Mouse (Mus musculus): ENCODE data around the gene Maml1. TPM values are rescaled to one million over a fixed set of nuclear protein-coding genes. Genes with fewer than 3 reads are reported as not detected.
"Not testable (repeated sequence)": the region's sequence is repeated elsewhere in the genome, so short reads cannot be mapped to it uniquely, and the experiment has no call there.

Maml1 gene
- polyA plus RNA-seq, 1 experiment, result 12.6 TPM

- WGBS, result under 1% methylated on average over 64 of the region's 64 CpGs
- H3K27me3 ChIP-seq (ENCODE audit: control insufficient read depth, insufficient read depth, low read length), result no peaks in the 10 kb centered on the region
- H3K4me1 ChIP-seq (ENCODE audit: control insufficient read depth, insufficient read depth, insufficient read length, low read length), result peaks cover 7% of the 10 kb centered on the region; the same call in 1 of the 2 replicates
- H3K4me3 ChIP-seq (ENCODE audit: low read depth, low read length), result peak within 1 kb of the TSS; percentile 90
- H3K36me3 ChIP-seq (ENCODE audit: control insufficient read depth, insufficient read depth, low read length), result no peaks in the 10 kb centered on the region
- TF ChIP-seq CTCF (IDR thresholded peaks at IDR 0.05; ENCODE audit: extremely low read depth, insufficient read length, insufficient replicate concordance, low read depth, low read length) (no peak), POLR2A (IDR thresholded peaks at IDR 0.05; ENCODE audit: low read depth, low read length) (peak; percentile 79)
- peak within 1 kb of the TSS; percentile 82 for H3K27ac ChIP-seq (ENCODE audit: insufficient read depth, low read depth, low read length)
These were observed 33.6 kb upstream of the Maml1 start, which contains the start of gene Canx for GRCm38 (mm10) chr11:50325496-50326301. TSS of gene Canx (minus strand) at chr11:50325673.

- Histone ChIP-seq H3K27ac (ENCODE audit: insufficient read depth, low read depth, low read length) (peak overlapping the region; percentile 64), H3K4me3 (ENCODE audit: low read depth, low read length) (peak overlapping the region; percentile 90), H3K27me3 (ENCODE audit: control insufficient read depth, insufficient read depth, low read length) (no peaks in the 10 kb centered on the region), H3K4me1 (ENCODE audit: control insufficient read depth, insufficient read depth, insufficient read length, low read length) (peaks cover 7% of the 10 kb centered on the region; the same call in 1 of the 2 replicates), H3K36me3 (ENCODE audit: control insufficient read depth, insufficient read depth, low read length) (no peaks in the 10 kb centered on the region)
- WGBS, result under 1% methylated on average over 34 of the region's 34 CpGs
- TF ChIP-seq CTCF (IDR thresholded peaks at IDR 0.05; ENCODE audit: extremely low read depth, insufficient read length, insufficient replicate concordance, low read depth, low read length) (no peak), POLR2A (IDR thresholded peaks at IDR 0.05; ENCODE audit: low read depth, low read length) (no peak)
These were observed 32.8 kb upstream of the Maml1 start for GRCm38 (mm10) chr11:50324751-50325471.

GRCm38 (mm10) chr11:50323843-50324242, 31.7 kb upstream of the Maml1 start:
- Histone ChIP-seq H3K36me3 (ENCODE audit: control insufficient read depth, insufficient read depth, low read length) (peaks cover 6% of the 10 kb centered on the region), H3K4me1 (ENCODE audit: control insufficient read depth, insufficient read depth, insufficient read length, low read length) (peaks cover 7% of the 10 kb centered on the region; the same call in 1 of the 2 replicates), H3K27ac (ENCODE audit: insufficient read depth, low read depth, low read length) (no peak overlapping the region), H3K4me3 (ENCODE audit: low read depth, low read length) (no peak overlapping the region), H3K27me3 (ENCODE audit: control insufficient read depth, insufficient read depth, low read length) (no peaks in the 10 kb centered on the region)
- 0% methylated on average over 1 of the region's 1 CpGs for WGBS
- TF ChIP-seq CTCF (IDR thresholded peaks at IDR 0.05; ENCODE audit: extremely low read depth, insufficient read length, insufficient replicate concordance, low read depth, low read length) (no peak), POLR2A (IDR thresholded peaks at IDR 0.05; ENCODE audit: low read depth, low read length) (no peak)

DNA sequence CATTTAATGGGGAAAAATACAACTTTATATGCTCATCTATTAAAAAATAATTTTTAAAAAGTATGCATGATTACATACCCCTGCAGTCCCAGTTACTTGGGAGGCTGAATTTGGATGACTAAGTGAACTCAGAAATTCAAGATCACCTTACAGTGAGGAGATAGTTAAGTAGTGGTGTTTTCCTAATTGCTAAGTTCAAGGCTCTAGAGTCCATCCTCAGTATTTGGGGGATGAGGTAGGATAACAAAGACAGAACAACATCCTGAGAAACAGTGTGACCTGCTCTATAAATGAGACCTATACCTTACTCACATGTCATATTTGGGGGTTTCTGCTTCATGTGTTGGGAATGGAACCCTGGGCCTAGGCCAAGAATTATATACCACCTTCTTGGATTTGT, 30.2 kb upstream of the Maml1 start:
- H3K27me3 ChIP-seq (ENCODE audit: control insufficient read depth, insufficient read depth, low read length), result no peaks in the 10 kb centered on the region
- peaks cover 7% of the 10 kb centered on the region for H3K36me3 ChIP-seq (ENCODE audit: control insufficient read depth, insufficient read depth, low read length)
- H3K4me3 ChIP-seq (ENCODE audit: low read depth, low read length), result no peak overlapping the region
- TF ChIP-seq CTCF (IDR thresholded peaks at IDR 0.05; ENCODE audit: extremely low read depth, insufficient read length, insufficient replicate concordance, low read depth, low read length), result no peak
- no peak for TF ChIP-seq POLR2A (IDR thresholded peaks at IDR 0.05; ENCODE audit: low read depth, low read length)
- H3K27ac ChIP-seq (ENCODE audit: insufficient read depth, low read depth, low read length), result no peak overlapping the region
- peaks cover 7% of the 10 kb centered on the region; the same call in 1 of the 2 replicates for H3K4me1 ChIP-seq (ENCODE audit: control insufficient read depth, insufficient read depth, insufficient read length, low read length)

GRCm38 (mm10) chr11:50321239-50321638, 29.1 kb upstream of the Maml1 start:
- TF ChIP-seq POLR2A (IDR thresholded peaks at IDR 0.05; ENCODE audit: low read depth, low read length), result no peak
- no peak for TF ChIP-seq CTCF (IDR thresholded peaks at IDR 0.05; ENCODE audit: extremely low read depth, insufficient read length, insufficient replicate concordance, low read depth, low read length)
- Histone ChIP-seq H3K4me3 (ENCODE audit: low read depth, low read length) (no peak overlapping the region), H3K27ac (ENCODE audit: insufficient read depth, low read depth, low read length) (no peak overlapping the region), H3K4me1 (ENCODE audit: control insufficient read depth, insufficient read depth, insufficient read length, low read length) (peaks cover 7% of the 10 kb centered on the region; the same call in 1 of the 2 replicates), H3K36me3 (ENCODE audit: control insufficient read depth, insufficient read depth, low read length) (peaks cover 7% of the 10 kb centered on the region), H3K27me3 (ENCODE audit: control insufficient read depth, insufficient read depth, low read length) (no peaks in the 10 kb centered on the region)
- WGBS, result 76% methylated on average over 6 of the region's 6 CpGs

GRCm38 (mm10) chr11:50319343-50319742, 27.2 kb upstream of the Maml1 start:
- H3K27me3 ChIP-seq (ENCODE audit: control insufficient read depth, insufficient read depth, low read length); H3K4me1 ChIP-seq (ENCODE audit: control insufficient read depth, insufficient read depth, insufficient read length, low read length); H3K27ac ChIP-seq (ENCODE audit: insufficient read depth, low read depth, low read length); H3K36me3 ChIP-seq (ENCODE audit: control insufficient read depth, insufficient read depth, low read length); H3K4me3 ChIP-seq (ENCODE audit: low read depth, low read length): not testable (repeated sequence)
- WGBS, result 57% methylated on average over 4 of the region's 4 CpGs

DNA sequence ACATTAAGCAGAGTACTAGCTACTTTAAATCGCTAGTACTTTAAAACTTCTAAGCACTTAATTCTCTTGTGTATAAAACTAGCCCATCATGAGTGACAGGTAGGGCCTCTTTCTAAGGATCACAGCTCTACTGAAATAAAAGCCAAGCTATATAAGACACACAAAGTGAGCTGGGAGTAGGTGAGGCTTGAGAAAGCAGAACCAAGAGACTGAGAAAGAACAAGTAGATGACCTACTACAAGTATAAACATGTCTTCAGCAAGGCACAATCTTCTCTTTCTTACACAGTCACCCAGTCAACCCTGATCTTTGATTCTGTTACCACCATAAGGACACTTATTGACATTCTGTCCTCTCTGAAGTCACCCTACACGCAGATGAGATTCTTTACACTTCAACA, 20.7 kb upstream of the Maml1 start:
- Histone ChIP-seq H3K4me3 (ENCODE audit: low read depth, low read length) (no peak overlapping the region), H3K27me3 (ENCODE audit: control insufficient read depth, insufficient read depth, low read length) (no peaks in the 10 kb centered on the region), H3K27ac (ENCODE audit: insufficient read depth, low read depth, low read length) (no peak overlapping the region), H3K36me3 (ENCODE audit: control insufficient read depth, insufficient read depth, low read length) (peaks cover 29% of the 10 kb centered on the region), H3K4me1 (ENCODE audit: control insufficient read depth, insufficient read depth, insufficient read length, low read length) (0 out of 2 replicates have a peak, but pooled peaks cover 2% of the 10 kb centered on the region)
- 63% methylated on average over 2 of the region's 2 CpGs for WGBS
- TF ChIP-seq POLR2A (IDR thresholded peaks at IDR 0.05; ENCODE audit: low read depth, low read length) (no peak), CTCF (IDR thresholded peaks at IDR 0.05; ENCODE audit: extremely low read depth, insufficient read length, insufficient replicate concordance, low read depth, low read length) (no peak)

Measured in small intestine, adult 2 months (tissue).